Mouse (Mus musculus) MEL (cell line): Measurements from ENCODE around the gene Lypd5. TPM values are rescaled to one million over a fixed set of nuclear protein-coding genes. Genes with fewer than 3 reads are reported as not detected.

ENCODE experiments used
- DNase-seq: peaks from one replicate; pipeline ENCODE4 v3.0.0; 2011; ENCODE audit warnings: low read depth, low spot score
- H3K27ac ChIP-seq: 2 replicates; pipeline ENCODE4 v1.5.1; 2012; ENCODE audit warnings: low read depth, mild to moderate bottlenecking, control low read depth, low read length, moderate library complexity; ENCODE audit not compliant: control insufficient read depth
- H3K27me3 ChIP-seq, 2 experiments: fragments of 150-350 bp in 1 of 2; sonication (generic) in 1 of 2; 2 replicates each; pipeline ENCODE4 v1.6.1; 2012; ENCODE audit warnings: low read length in 2 of 2, mild to moderate bottlenecking in 2 of 2, improper control_type of control experiment in 1 of 2, moderate library complexity in 1 of 2; ENCODE audit not compliant: insufficient read depth in 2 of 2, control insufficient read depth in 1 of 2
- H3K36me3 ChIP-seq, 2 experiments: 2 replicates each; pipeline ENCODE4 v1.6.1; 2012 to 2014; ENCODE audit warnings: low read length in 2 of 2, improper control_type of control experiment in 1 of 2, inconsistent platforms in 1 of 2, mild to moderate bottlenecking in 1 of 2; ENCODE audit not compliant: insufficient read depth in 2 of 2, control insufficient read depth in 1 of 2
- H3K4me1 ChIP-seq, 2 experiments: fragments of 150-350 bp in 1 of 2; sonication (generic) in 1 of 2; 2 replicates each; pipeline ENCODE4 v1.6.1; 2012; ENCODE audit warnings: low read length in 2 of 2, improper control_type of control experiment in 1 of 2, mild to moderate bottlenecking in 1 of 2; ENCODE audit not compliant: insufficient read depth in 2 of 2, control insufficient read depth in 1 of 2
- H3K4me3 ChIP-seq, 2 experiments: fragments of 150-350 bp in 1 of 2; sonication (generic) in 1 of 2; 2 replicates each; pipeline ENCODE4 v1.5.1; 2012; ENCODE audit warnings: low read depth in 2 of 2, low read length in 2 of 2, mild to moderate bottlenecking in 2 of 2, moderate library complexity in 2 of 2, control low read depth in 1 of 2, improper control_type of control experiment in 1 of 2; ENCODE audit not compliant: control insufficient read depth in 1 of 2, insufficient read depth in 1 of 2
- H3K79me2 ChIP-seq: 2 replicates; pipeline ENCODE4 v1.6.1; 2012; ENCODE audit warnings: mild to moderate bottlenecking, low read length, moderate library complexity; ENCODE audit not compliant: control insufficient read depth, poor library complexity, insufficient read depth
- H3K9ac ChIP-seq: 2 replicates; pipeline ENCODE4 v1.6.1; 2012; ENCODE audit warnings: low read depth, mild to moderate bottlenecking, control low read depth, low read length, moderate library complexity; ENCODE audit not compliant: control insufficient read depth, poor library complexity, severe bottlenecking
- H3K9me3 ChIP-seq: fragments of 150-350 bp; sonication (generic); replicated peaks from 2 replicates; pipeline ENCODE4 v1.6.1; 2012; ENCODE audit warnings: mild to moderate bottlenecking, low read length, improper control_type of control experiment, moderate library complexity; ENCODE audit not compliant: insufficient read depth
- BHLHE40 ChIP-seq: IDR thresholded peaks from 2 replicates; pipeline ENCODE4 v1.6.1; 2012; ENCODE audit warnings: low read depth, mild to moderate bottlenecking, inconsistent platforms, low read length, improper control_type of control experiment, borderline replicate concordance
- CHD2 ChIP-seq: IDR thresholded peaks from 2 replicates; pipeline ENCODE4 v1.6.1; 2011; ENCODE audit warnings: low read length, improper control_type of control experiment
- CTCF ChIP-seq, 3 experiments: IDR thresholded peaks in 2 of 3; conservative IDR thresholded peaks in 1 of 3; 2 replicates each; pipeline ENCODE4 v1.5.1; 2011 to 2012; ENCODE audit warnings: low read length in 3 of 3, low read depth in 2 of 3, mild to moderate bottlenecking in 2 of 3, improper control_type of control experiment in 1 of 3, inconsistent platforms in 1 of 3, mixed read lengths in 1 of 3, moderate library complexity in 1 of 3; ENCODE audit not compliant: control insufficient read depth in 1 of 3, insufficient read depth in 1 of 3, poor library complexity in 1 of 3, severe bottlenecking in 1 of 3
- ELF1 ChIP-seq: IDR thresholded peaks from 2 replicates; pipeline ENCODE4 v1.6.1; 2014; ENCODE audit warnings: low read depth, mild to moderate bottlenecking, inconsistent platforms, low read length, improper control_type of control experiment, moderate library complexity
- MAZ ChIP-seq: IDR thresholded peaks from 2 replicates; pipeline ENCODE4 v1.6.1; 2012; ENCODE audit warnings: low read depth, mild to moderate bottlenecking, inconsistent platforms, low read length, improper control_type of control experiment
- MXI1 ChIP-seq: IDR thresholded peaks from 2 replicates; pipeline ENCODE4 v1.6.1; 2011; ENCODE audit warnings: mild to moderate bottlenecking, low read depth, low read length, improper control_type of control experiment
- MYC ChIP-seq: IDR thresholded peaks from 2 replicates; pipeline ENCODE4 v1.6.1; 2011; ENCODE audit warnings: low read depth, mild to moderate bottlenecking, low read length, improper control_type of control experiment, moderate library complexity
- NRF1 ChIP-seq: IDR thresholded peaks from 2 replicates; pipeline ENCODE4 v1.6.1; 2014; ENCODE audit warnings: low read depth, mild to moderate bottlenecking, inconsistent platforms, low read length, improper control_type of control experiment, moderate library complexity; ENCODE audit not compliant: poor library complexity, insufficient read depth, severe bottlenecking
- POLR2AphosphoS2 ChIP-seq: IDR thresholded peaks from 2 replicates; pipeline ENCODE4 v1.6.1; 2011; ENCODE audit warnings: low read length, improper control_type of control experiment
- RAD21 ChIP-seq: IDR thresholded peaks from 2 replicates; pipeline ENCODE4 v1.6.1; 2011; ENCODE audit warnings: mild to moderate bottlenecking, low read depth, low read length, improper control_type of control experiment
- RCOR1 ChIP-seq: IDR thresholded peaks from 2 replicates; pipeline ENCODE4 v1.6.1; 2012; ENCODE audit warnings: low read depth, mild to moderate bottlenecking, inconsistent platforms, low read length, improper control_type of control experiment
- SMC3 ChIP-seq: IDR thresholded peaks from 2 replicates; pipeline ENCODE4 v1.6.1; 2011; ENCODE audit warnings: low read depth, low read length, improper control_type of control experiment
- TAL1 ChIP-seq: IDR thresholded peaks from 2 replicates; pipeline ENCODE4 v1.6.1; 2012; ENCODE audit warnings: mild to moderate bottlenecking, inconsistent platforms, low read length, moderate library complexity, mixed read lengths
- ZC3H11A ChIP-seq: IDR thresholded peaks from 2 replicates; pipeline ENCODE4 v1.6.1; 2012; ENCODE audit warnings: low read depth, mild to moderate bottlenecking, inconsistent platforms, low read length, improper control_type of control experiment
- polyA plus RNA-seq, 2 experiments: library from polyadenylated mRNA; stranded (reverse) in 1 of 2; unstranded in 1 of 2; fragments of >175 nt in 1 of 2; fragments of >200 nt in 1 of 2; gene quantifications; 2 replicates each; pipeline versions ENCODE4 v1.2.1 to v1.2.4; 2012; ENCODE audit warnings: low replicate concordance in 2 of 2, low read depth in 1 of 2; ENCODE audit not compliant: insufficient read length in 2 of 2, insufficient read depth in 1 of 2, missing spikeins in 1 of 2
- total RNA-seq: library from RNA; depleted of rRNA; stranded (reverse); fragments of 300-350 nt; gene quantifications from 2 replicates; pipeline ENCODE4 v1.2.3, GENCODE M21; 2012

The Lypd5 gene
- total and polyA plus RNA-seq, 3 experiments, result not detected

DNA sequence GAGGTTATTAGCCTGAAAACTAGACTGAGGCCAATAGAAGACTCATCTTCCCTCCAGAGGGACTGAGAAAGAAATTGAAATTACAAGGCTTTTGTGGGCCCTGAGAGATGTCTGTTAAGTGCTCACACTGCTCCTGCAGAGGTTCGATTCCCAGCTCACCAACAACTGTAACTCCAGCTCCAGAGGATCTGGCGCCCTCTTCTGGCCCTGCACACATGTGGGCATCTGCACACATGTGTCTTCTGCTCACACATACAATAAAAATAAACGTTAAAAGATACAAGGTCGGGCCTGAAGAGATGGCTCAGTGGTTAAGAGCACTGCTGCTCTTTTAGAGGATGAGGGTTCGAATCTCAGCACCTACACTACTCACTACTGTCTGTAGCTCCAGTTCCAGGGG is 2.6 kb upstream of the Lypd5 start:
- no peak overlapping the region for H3K9ac ChIP-seq
- H3K27ac ChIP-seq, result no peak overlapping the region
- TF ChIP-seq SMC3, result no peak
- TF ChIP-seq CHD2, result no peak
- TF ChIP-seq RCOR1, result no peak
- no peak for TF ChIP-seq BHLHE40
- TF ChIP-seq RAD21, result peak; percentile 14
- no peak for TF ChIP-seq TAL1
- peak; percentile 18 to 58 (median 43); a peak in 5 of 6 replicates for TF ChIP-seq CTCF (IDR thresholded peaks at IDR 0.05 in 2 of 3, conservative IDR thresholded peaks at IDR 0.05 in 1 of 3; ENCODE audit: control insufficient read depth in 1 of 3, insufficient read depth in 1 of 3, low read depth in 2 of 3, low read length in 3 of 3, poor library complexity in 1 of 3, severe bottlenecking in 1 of 3)
- TF ChIP-seq ZC3H11A, result no peak
- no peaks in the 10 kb centered on the region for H3K79me2 ChIP-seq
- H3K36me3 ChIP-seq, result no peaks in the 10 kb centered on the region
- no peak overlapping the region for H3K4me3 ChIP-seq
- no peak for DNase-seq
- no peaks in the 10 kb centered on the region for H3K4me1 ChIP-seq
- H3K9me3 ChIP-seq, result no peaks in the 10 kb centered on the region
- peaks cover 0 to 6% of the 10 kb centered on the region in 2 experiments; a peak in 2 of 4 replicates for H3K27me3 ChIP-seq

DNA sequence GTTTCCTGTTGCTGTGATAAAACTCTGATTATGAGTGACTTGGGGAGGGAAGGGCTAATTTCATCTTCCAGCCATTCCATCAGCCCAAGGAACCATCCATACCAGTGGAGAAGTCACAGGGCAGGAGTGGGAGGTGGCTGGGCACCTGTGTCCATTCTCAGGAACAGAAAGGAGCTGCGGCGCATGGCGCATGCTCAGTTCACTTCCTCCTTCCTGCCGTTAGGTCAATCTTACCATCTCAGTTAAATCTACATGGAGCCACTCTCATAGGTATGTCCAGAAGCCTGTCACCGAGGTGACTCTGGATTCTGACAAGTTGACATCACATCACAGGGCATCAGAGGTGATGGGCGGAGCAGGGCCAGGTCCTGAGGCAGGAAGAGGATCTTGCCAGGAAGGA is 6.7 kb downstream of the Lypd5 start:
- no peaks in the 10 kb centered on the region for H3K9me3 ChIP-seq
- no peaks in the 10 kb centered on the region for H3K36me3 ChIP-seq
- no peak overlapping the region for H3K27ac ChIP-seq
- no peaks in the 10 kb centered on the region for H3K79me2 ChIP-seq
- DNase-seq, result peak; percentile 49
- 0 out of 2 replicates have a peak, but pooled peaks have one; percentile 42 for TF ChIP-seq ELF1
- TF ChIP-seq NRF1, result peak; percentile 63
- no peak for TF ChIP-seq MYC
- TF ChIP-seq MAZ, result no peak
- no peak for TF ChIP-seq POLR2AphosphoS2
- no peak for TF ChIP-seq MXI1
- H3K9ac ChIP-seq, result peak overlapping the region; percentile 28; the same call in 1 of the 2 replicates
- peaks cover 0 to 3% of the 10 kb centered on the region in 2 experiments; a peak in 1 of 4 replicates for H3K4me1 ChIP-seq
- H3K4me3 ChIP-seq, result peak overlapping the region; percentile 34 to 51
- H3K27me3 ChIP-seq, result no peaks in the 10 kb centered on the region; a peak in 2 of 4 replicates

DNA sequence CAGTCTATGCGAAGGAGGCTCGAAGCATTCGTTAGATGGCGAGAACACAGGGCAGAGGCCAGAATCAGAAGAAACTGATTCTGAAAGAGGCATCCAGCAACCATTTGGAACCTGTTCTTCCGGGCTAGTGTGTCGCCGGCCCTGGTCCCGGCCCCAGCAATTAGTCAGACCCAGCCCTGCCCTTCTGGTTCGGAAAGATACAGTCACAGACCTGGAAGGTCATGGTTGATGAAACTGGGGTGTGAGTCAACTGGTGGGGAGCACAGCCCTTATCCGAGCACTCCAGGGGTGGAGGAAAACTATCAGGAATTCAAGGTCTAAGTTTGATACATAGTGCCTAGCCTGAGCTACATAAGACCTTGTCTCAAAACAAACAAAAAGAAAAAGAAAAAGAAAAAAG is 7.1 kb downstream of the Lypd5 start:
- no peaks in the 10 kb centered on the region for H3K79me2 ChIP-seq
- peak; percentile 28 for DNase-seq
- TF ChIP-seq TAL1 (peak; percentile 33; the same call in 1 of the 2 replicates), MXI1 (no peak)
- H3K36me3 ChIP-seq, result no peaks in the 10 kb centered on the region
- H3K27me3 ChIP-seq, result no peaks in the 10 kb centered on the region; a peak in 2 of 4 replicates
- peak overlapping the region in 1 of 2 experiments; percentile 34; a peak in 2 of 4 replicates for H3K4me3 ChIP-seq
- H3K27ac ChIP-seq, result no peak overlapping the region
- H3K4me1 ChIP-seq, result peaks cover 0 to 3% of the 10 kb centered on the region in 2 experiments; a peak in 1 of 4 replicates
- no peaks in the 10 kb centered on the region for H3K9me3 ChIP-seq
- H3K9ac ChIP-seq, result no peak overlapping the region
